Mouse (Mus musculus) stomach, postnatal 0 days (tissue): ENCODE measurements at regions not wholly inside any gene's neighbourhood (a gene's known extent, or its start where the extent isn't known, plus 50 kb on each side); places are given as distances from the start of the nearest gene placed in this dataset.

Source experiments
- ATAC-seq: fragments of 200-750 bp; cut with Nextera tagmentation; 2 replicates; pipeline ENCODE4 v1.8.0; 2017; ENCODE audit not compliant: low FRiP score, low TSS enrichment
- DNase-seq: peaks from one replicate; pipeline ENCODE4 v3.0.0-alpha.2; 2016; ENCODE audit warnings: low spot score
- H3K27ac ChIP-seq: fragments of 300-500 bp; sonication (generic); replicated peaks from 2 replicates; pipeline ENCODE4 v1.5.1; 2014; ENCODE audit warnings: mild to moderate bottlenecking, control low read depth
- H3K27me3 ChIP-seq: fragments of 300-500 bp; sonication (generic); 2 replicates; pipeline ENCODE4 v1.6.1; 2014; ENCODE audit warnings: low read length; ENCODE audit not compliant: control insufficient read depth, insufficient read depth
- H3K36me3 ChIP-seq: fragments of 300-500 bp; sonication (generic); 2 replicates; pipeline ENCODE4 v1.6.1; 2014; ENCODE audit warnings: low read length, mixed read lengths; ENCODE audit not compliant: control insufficient read depth, insufficient read depth
- H3K4me1 ChIP-seq: fragments of 300-500 bp; sonication (generic); replicated peaks from 2 replicates; pipeline ENCODE4 v1.6.1; 2014; ENCODE audit warnings: antibody characterized with exemption; ENCODE audit not compliant: control insufficient read depth, insufficient read depth
- H3K4me2 ChIP-seq: fragments of 300-500 bp; sonication (generic); replicated peaks from 2 replicates; pipeline ENCODE4 v1.6.1; 2014; ENCODE audit warnings: low read depth, mild to moderate bottlenecking, control low read depth, moderate library complexity
- H3K4me3 ChIP-seq: fragments of 300-500 bp; sonication (generic); 2 replicates; pipeline ENCODE4 v1.5.1; 2014; ENCODE audit warnings: low read depth, low read length, control low read depth
- H3K9ac ChIP-seq: fragments of 300-500 bp; sonication (generic); 2 replicates; pipeline ENCODE4 v1.6.1; 2014; ENCODE audit warnings: mild to moderate bottlenecking, low read length, control low read depth, mixed read lengths
- H3K9me3 ChIP-seq: fragments of 300-500 bp; sonication (generic); 2 replicates; pipeline ENCODE4 v1.6.1; 2016; ENCODE audit warnings: low read length; ENCODE audit not compliant: control insufficient read depth
- CTCF ChIP-seq: IDR thresholded peaks from 2 replicates; pipeline ENCODE4 v1.5.1; 2016; ENCODE audit warnings: antibody characterized with exemption, low read depth, mild to moderate bottlenecking, moderate library complexity
- EP300 ChIP-seq: optimal IDR thresholded peaks from 2 replicates; pipeline ENCODE3; 2016; ENCODE audit warnings: antibody characterized with exemption
- WGBS: fragments of 180-500 bp; shearing (Covaris S2); extraction: QIAGEN DNeasy Blood & Tissue Kit; methylation state at CpG from one replicate; pipeline ENCODE4 v1.1.7; 2014; 5-methylcytosine and 5-hydroxymethylcytosine counted together

DNA sequence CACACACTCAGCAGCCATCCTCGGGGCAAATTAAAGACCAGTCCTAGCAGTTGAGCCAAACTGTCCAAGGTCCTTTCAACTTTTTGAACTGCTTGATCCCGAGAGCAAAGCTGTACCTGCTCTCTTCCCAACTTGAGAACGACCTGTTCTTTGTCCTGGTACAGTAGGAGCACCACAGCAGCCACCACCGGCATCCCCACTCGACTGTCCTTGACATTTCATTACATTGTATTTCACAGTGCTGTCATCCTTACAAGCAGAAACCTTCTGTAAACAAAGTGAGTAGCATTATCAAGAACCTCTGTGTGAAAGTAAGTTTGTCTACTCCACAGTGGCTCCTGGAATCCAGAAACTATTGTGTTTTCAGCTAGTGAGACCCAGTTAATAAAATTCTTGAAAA is 240.2 kb upstream of the Zfp462 start:
- H3K4me1 ChIP-seq, result no peaks in the 10 kb centered on the region
- no peak overlapping the region for H3K27ac ChIP-seq
- no peaks in the 10 kb centered on the region for H3K9me3 ChIP-seq
- no peak overlapping the region for H3K4me2 ChIP-seq
- H3K4me3 ChIP-seq, result no peak overlapping the region
- no peak overlapping the region for H3K9ac ChIP-seq
- DNase-seq, result no peak
- TF ChIP-seq CTCF, result no peak
- no peak for TF ChIP-seq EP300
- 61% methylated on average over 5 of the region's 5 CpGs for WGBS
- H3K27me3 ChIP-seq, result no peaks in the 10 kb centered on the region
- no peak for ATAC-seq
- H3K36me3 ChIP-seq, result no peaks in the 10 kb centered on the region

- Histone ChIP-seq H3K4me2 (no peak overlapping the region), H3K9me3 (no peaks in the 10 kb centered on the region), H3K4me3 (no peak overlapping the region), H3K27me3 (no peaks in the 10 kb centered on the region), H3K27ac (no peak overlapping the region), H3K9ac (no peak overlapping the region), H3K4me1 (no peaks in the 10 kb centered on the region), H3K36me3 (no peaks in the 10 kb centered on the region)
- no peak for ATAC-seq
- no peak for DNase-seq
- TF ChIP-seq EP300, result no peak
These were observed 235.1 kb upstream of the Zfp462 start for GRCm38 (mm10) chr4:54709751-54710150.

- ATAC-seq, result no peak
- no peak overlapping the region for H3K4me3 ChIP-seq
- H3K4me1 ChIP-seq, result no peaks in the 10 kb centered on the region
- TF ChIP-seq CTCF (no peak), EP300 (no peak)
- WGBS, result 48% methylated on average over 3 of the region's 3 CpGs
- no peak overlapping the region for H3K27ac ChIP-seq
- no peaks in the 10 kb centered on the region for H3K9me3 ChIP-seq
- no peak for DNase-seq
- H3K27me3 ChIP-seq, result no peaks in the 10 kb centered on the region
- no peak overlapping the region for H3K9ac ChIP-seq
- no peaks in the 10 kb centered on the region for H3K36me3 ChIP-seq
- H3K4me2 ChIP-seq, result no peak overlapping the region
These were observed 231.9 kb upstream of the Zfp462 start for GRCm38 (mm10) chr4:54712929-54713328.

- DNase-seq, result no peak
- Histone ChIP-seq H3K36me3 (no peaks in the 10 kb centered on the region), H3K4me3 (no peak overlapping the region), H3K27ac (no peak overlapping the region), H3K4me1 (no peaks in the 10 kb centered on the region), H3K9ac (no peak overlapping the region), H3K27me3 (no peaks in the 10 kb centered on the region), H3K4me2 (no peak overlapping the region), H3K9me3 (no peaks in the 10 kb centered on the region)
- WGBS, result 60% methylated on average over 9 of the region's 9 CpGs
- no peak for ATAC-seq
- TF ChIP-seq CTCF (no peak), EP300 (no peak)
These were observed 230.1 kb upstream of the Zfp462 start for GRCm38 (mm10) chr4:54714612-54715342.

GRCm38 (mm10) chr4:54718083-54718482 is 226.8 kb upstream of the Zfp462 start:
- H3K4me3 ChIP-seq, result no peak overlapping the region
- no peak overlapping the region for H3K4me2 ChIP-seq
- WGBS, result 65% methylated on average over 1 of the region's 1 CpGs
- no peak for DNase-seq
- H3K27ac ChIP-seq, result no peak overlapping the region
- H3K9me3 ChIP-seq, result no peaks in the 10 kb centered on the region
- H3K4me1 ChIP-seq, result no peaks in the 10 kb centered on the region
- no peak overlapping the region for H3K9ac ChIP-seq
- H3K27me3 ChIP-seq, result no peaks in the 10 kb centered on the region
- TF ChIP-seq CTCF (no peak), EP300 (no peak)
- ATAC-seq, result no peak
- no peaks in the 10 kb centered on the region for H3K36me3 ChIP-seq

GRCm38 (mm10) chr4:54739001-54739400 is 205.8 kb upstream of the Zfp462 start:
- no peak for DNase-seq
- Histone ChIP-seq H3K27me3 (no peaks in the 10 kb centered on the region), H3K4me3 (no peak overlapping the region), H3K4me1 (no peaks in the 10 kb centered on the region), H3K9ac (no peak overlapping the region), H3K27ac (no peak overlapping the region), H3K4me2 (no peak overlapping the region), H3K36me3 (no peaks in the 10 kb centered on the region), H3K9me3 (no peaks in the 10 kb centered on the region)
- no peak for ATAC-seq
- WGBS, result 68% methylated on average over 5 of the region's 5 CpGs
- TF ChIP-seq EP300 (no peak), CTCF (no peak)
